Mouse (Mus musculus): ENCODE results near the gene Myl9. TPM values are rescaled to one million over a fixed set of nuclear protein-coding genes. Genes with fewer than 3 reads are reported as not detected.
"Not testable (repeated sequence)": the region's sequence is repeated elsewhere in the genome, so short reads cannot be mapped to it uniquely, and the experiment has no call there.

Gene Myl9
- total RNA-seq, 2 experiments from 2014 or later, result 13.4 to 18.6 TPM

- intact Hi-C loops (cut with DNase I); DNase-seq: not testable (repeated sequence)
Observed at GRCm38 (mm10) chr2:156825128-156825527, 49.9 kb downstream of the Myl9 start.

Other genes starting within 250 kb of the Myl9 start
- 10 to 100 TPM; 28.6 to 33.2 TPM for gene Aar2, start 227.8 kb upstream of the Myl9 start, total RNA-seq (2021)
- 100 to 1,000 TPM; 306 to 315 TPM for gene Dlgap4, start 161.7 kb upstream of the Myl9 start, total RNA-seq (2021)
- 1 to 10 TPM; 5.7 to 6.0 TPM for gene Tgif2, start 64.6 kb downstream of the Myl9 start, total RNA-seq (2021)
- 1 to 10 TPM; 3.9 to 4.9 TPM for gene 4930518I15Rik, start 82.5 kb downstream of the Myl9 start, total RNA-seq (2021)
- gene Rab5if, start 87.7 kb downstream of the Myl9 start, total RNA-seq (2021), result 100 to 1,000 TPM; 104 to 105 TPM
- gene Sla2, start 111.8 kb downstream of the Myl9 start, total RNA-seq (2021), result under 1 TPM in 1 of 2 experiments, not detected in 1; 0.12 TPM
- gene Ndrg3, start 216.6 kb downstream of the Myl9 start, total RNA-seq (2021), result 100 to 1,000 TPM; 267 to 276 TPM
- gene Dsn1, start 231.7 kb downstream of the Myl9 start, total RNA-seq (2021), result 1 to 10 TPM; 7.4 to 8.4 TPM

Data from left cerebral cortex, postnatal 4 days (tissue).